Mouse (Mus musculus) frontal cortex, adult 2 months (tissue): ENCODE data around the gene Ttc38. TPM values are rescaled to one million over a fixed set of nuclear protein-coding genes. Genes with fewer than 3 reads are reported as not detected.

Experiments used
- DNase-seq, 2 experiments: peaks; one replicate each; pipeline ENCODE4 v3.0.0; 2022; ENCODE audit warnings: low spot score in 1 of 2; ENCODE audit errors: extremely low spot score in 1 of 2
- polyA plus RNA-seq: library from polyadenylated mRNA; depleted of rRNA; stranded (reverse); fragments of >200 nt; gene quantifications from 2 replicates; pipeline ENCODE4 v1.2.3, GENCODE M21; 2012; rRNA removed

Ttc38 gene
- polyA plus RNA-seq, 1 experiment, result 5.2 TPM

- DNase-seq, result no peak
These were observed 57.1 kb downstream of the Ttc38 start for GRCm38 (mm10) chr15:85889235-85889634.

- DNase-seq, result no peak
These were observed 59.9 kb downstream of the Ttc38 start for GRCm38 (mm10) chr15:85891971-85892370.

- DNase-seq, result no peak
These were observed 60.5 kb downstream of the Ttc38 start for GRCm38 (mm10) chr15:85892498-85893118.

GRCm38 (mm10) chr15:85893871-85894270, 61.8 kb downstream of the Ttc38 start:
- DNase-seq, result no peak

- peak; percentile 57 to 96 for DNase-seq
These were observed 64.2 kb downstream of the Ttc38 start for GRCm38 (mm10) chr15:85896284-85896683.

- DNase-seq, result no peak
These were observed 65.0 kb downstream of the Ttc38 start for GRCm38 (mm10) chr15:85897113-85897512.

- DNase-seq, result no peak
These were observed 67.3 kb downstream of the Ttc38 start for GRCm38 (mm10) chr15:85899396-85899795.

GRCm38 (mm10) chr15:85900318-85900717, 68.2 kb downstream of the Ttc38 start:
- DNase-seq, result no peak

GRCm38 (mm10) chr15:85900801-85901200, 68.7 kb downstream of the Ttc38 start:
- DNase-seq, result no peak

- no peak for DNase-seq
These were observed 70.4 kb downstream of the Ttc38 start for GRCm38 (mm10) chr15:85902505-85902904.

- DNase-seq, result no peak
These were observed 71.7 kb downstream of the Ttc38 start for GRCm38 (mm10) chr15:85903826-85904225.

Other genes with a start within 250 kb of the Ttc38 start
- 25.2 and 38.7 TPM in 2 replicates for gene Wnt7b, start 249.8 kb upstream of the Ttc38 start, polyA plus RNA-seq
- 1.4 and 1.5 TPM in 2 replicates for gene Ppara, start 97.3 kb upstream of the Ttc38 start, polyA plus RNA-seq
- gene Cdpf1, start 20.6 kb upstream of the Ttc38 start, polyA plus RNA-seq, result 23.5 and 27.1 TPM in 2 replicates
- gene Pkdrej, start 10.6 kb upstream of the Ttc38 start, polyA plus RNA-seq, result 0.46 and 0.54 TPM in 2 replicates
- 0.78 and 0.95 TPM in 2 replicates for gene Gtse1, start 27.4 kb downstream of the Ttc38 start, polyA plus RNA-seq
- 54.8 and 62.9 TPM in 2 replicates for gene Trmu, start 47.0 kb downstream of the Ttc38 start, polyA plus RNA-seq
- gene Celsr1, start 201.5 kb downstream of the Ttc38 start, polyA plus RNA-seq, result 1.9 and 2.6 TPM in 2 replicates
- 32.2 and 39.5 TPM in 2 replicates for gene Gramd4, start 225.4 kb downstream of the Ttc38 start, polyA plus RNA-seq